Comparison of ENCODE assay signal across 14 mouse cellular contexts in the genomic region with DNA sequence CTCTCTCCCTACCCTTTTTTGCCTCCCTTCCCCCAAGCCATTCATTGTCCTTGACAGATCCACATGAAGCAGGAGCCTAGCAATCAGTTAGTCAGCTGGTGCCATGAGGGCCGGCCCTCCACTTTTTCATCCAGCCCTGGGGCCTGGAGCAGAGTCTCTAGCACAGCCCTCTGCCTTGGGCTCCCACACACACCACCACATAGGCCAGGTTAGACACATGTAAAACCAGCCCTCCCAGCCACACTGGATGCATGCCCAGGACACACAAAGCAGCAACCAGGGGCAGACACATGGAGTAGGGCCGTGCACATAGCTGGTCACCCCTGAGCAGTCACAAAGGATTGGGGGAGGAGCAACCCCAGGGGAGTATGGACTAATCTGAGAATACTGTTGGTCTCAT. TPM values are rescaled to one million over a fixed set of nuclear protein-coding genes. Genes with fewer than 3 reads are reported as not detected.
A peak's percentile ranks its signal among the peaks of the same experiment; 100 is the strongest.
DNase-seq lines count a peak whose midpoint lies in the region; ATAC-seq lines count a peak whose summit lies in the region.
"Had no signal": no experiment of that assay in that cellular context is flagged by ENCODE, and none has a peak within 500 bp of the region (broad histone marks: within the 10 kb centered on the region; RNA-seq: fewer than 3 reads in every experiment).

No protein-coding gene starts in this region.

- DNase-seq in midbrain, embryonic 11.5 days (ENCODE audit: low spot score, missing footprints): peak; percentile 84
- DNase-seq in midbrain, embryonic 14.5 days: no peak
- no peak for DNase-seq in embryonic facial prominence, embryonic 11.5 days (ENCODE audit: low spot score)
- DNase-seq in hindbrain, embryonic 14.5 days (ENCODE audit: low spot score): no peak
- DNase-seq in left cerebral cortex, adult 18-20 months (ENCODE audit: low spot score in 2 of 2): no peak
- no peak for DNase-seq in heart, adult 9 months (ENCODE audit: low spot score in 2 of 2)
- DNase-seq: left cerebral cortex, postnatal 4 days; liver, postnatal 0 days; right cerebral cortex, adult 18-20 months; thymus, postnatal 36 days had no signal

- H3K4me3 ChIP-seq in midbrain, embryonic 11.5 days (ENCODE audit: low read depth, low read length): no peak overlapping the region
- no peak overlapping the region for H3K4me3 ChIP-seq in midbrain, embryonic 14.5 days (replicated peaks; ENCODE audit: low read depth, low read length)
- no peak overlapping the region for H3K4me3 ChIP-seq in embryonic facial prominence, embryonic 11.5 days (ENCODE audit: low read depth, low read length)
- no peak overlapping the region for H3K4me3 ChIP-seq in hindbrain, embryonic 14.5 days (replicated peaks; ENCODE audit: low read length)
- no peak overlapping the region for H3K4me3 ChIP-seq in neural tube, embryonic 14.5 days (ENCODE audit: low read depth, low read length)

- no peaks in the 10 kb centered on the region for H3K9me3 ChIP-seq in midbrain, embryonic 11.5 days (ENCODE audit: control insufficient read depth, low read length)
- H3K9me3 ChIP-seq in midbrain, embryonic 14.5 days (ENCODE audit: control insufficient read depth, low read length): no peaks in the 10 kb centered on the region
- H3K9me3 ChIP-seq in embryonic facial prominence, embryonic 11.5 days (replicated peaks; ENCODE audit: control insufficient read depth, low read length): no peaks in the 10 kb centered on the region
- no peaks in the 10 kb centered on the region for H3K9me3 ChIP-seq in hindbrain, embryonic 14.5 days (ENCODE audit: control insufficient read depth, low read length)
- H3K9me3 ChIP-seq in neural tube, embryonic 14.5 days (ENCODE audit: control insufficient read depth, low read length): no peaks in the 10 kb centered on the region

- peaks cover 8% of the 10 kb centered on the region for H3K4me1 ChIP-seq in midbrain, embryonic 11.5 days (ENCODE audit: control insufficient read depth, insufficient read depth, low read length)
- H3K4me1 ChIP-seq in midbrain, embryonic 14.5 days (ENCODE audit: control insufficient read depth, insufficient read depth, low read length): 0 out of 2 replicates have a peak, but pooled peaks cover 8% of the 10 kb centered on the region
- H3K4me1 ChIP-seq in embryonic facial prominence, embryonic 11.5 days (ENCODE audit: control insufficient read depth, insufficient read depth, low read length): no peaks in the 10 kb centered on the region
- peaks cover 9% of the 10 kb centered on the region; the same call in 1 of the 2 replicates for H3K4me1 ChIP-seq in hindbrain, embryonic 14.5 days (replicated peaks; ENCODE audit: control insufficient read depth, insufficient read depth, low read length)
- H3K4me1 ChIP-seq in neural tube, embryonic 14.5 days (ENCODE audit: control insufficient read depth, insufficient read depth, low read length): peaks cover 9% of the 10 kb centered on the region; the same call in 1 of the 2 replicates

- 21% methylated on average over 2 of the region's 2 CpGs for WGBS in midbrain, embryonic 11.5 days
- 17% methylated on average over 2 of the region's 2 CpGs for WGBS in midbrain, embryonic 14.5 days
- 44% methylated on average over 2 of the region's 2 CpGs for WGBS in embryonic facial prominence, embryonic 11.5 days
- 11% methylated on average over 2 of the region's 2 CpGs for WGBS in hindbrain, embryonic 14.5 days
- 13% methylated on average over 2 of the region's 2 CpGs for WGBS in neural tube, embryonic 14.5 days

- H3K9ac ChIP-seq in midbrain, embryonic 11.5 days (ENCODE audit: low read length): 0 out of 2 replicates have a peak overlapping the region, but pooled peaks have one; percentile 36
- no peak overlapping the region for H3K9ac ChIP-seq in midbrain, embryonic 14.5 days (replicated peaks; ENCODE audit: low read length)
- H3K9ac ChIP-seq in embryonic facial prominence, embryonic 11.5 days (replicated peaks; ENCODE audit: low read length): no peak overlapping the region
- no peak overlapping the region for H3K9ac ChIP-seq in hindbrain, embryonic 14.5 days
- no peak overlapping the region for H3K9ac ChIP-seq in neural tube, embryonic 14.5 days (replicated peaks; ENCODE audit: low read depth, low read length)
- H3K9ac ChIP-seq: liver, postnatal 0 days had no signal

- no peaks in the 10 kb centered on the region for H3K36me3 ChIP-seq in midbrain, embryonic 11.5 days (ENCODE audit: control insufficient read depth, insufficient read depth, low read length)
- H3K36me3 ChIP-seq in midbrain, embryonic 14.5 days (ENCODE audit: control insufficient read depth, insufficient read depth, low read length): peaks cover 20% of the 10 kb centered on the region
- H3K36me3 ChIP-seq in embryonic facial prominence, embryonic 11.5 days (replicated peaks; ENCODE audit: control insufficient read depth, insufficient read depth, low read depth, low read length): no peaks in the 10 kb centered on the region
- peaks cover 42% of the 10 kb centered on the region for H3K36me3 ChIP-seq in hindbrain, embryonic 14.5 days (replicated peaks; ENCODE audit: control insufficient read depth, insufficient read depth)
- peaks cover 4% of the 10 kb centered on the region for H3K36me3 ChIP-seq in neural tube, embryonic 14.5 days (ENCODE audit: control insufficient read depth, insufficient read depth, low read length)

- no peaks in the 10 kb centered on the region for H3K27me3 ChIP-seq in midbrain, embryonic 11.5 days (ENCODE audit: control insufficient read depth, insufficient read depth, low read length)
- H3K27me3 ChIP-seq in midbrain, embryonic 14.5 days (ENCODE audit: control insufficient read depth, insufficient read depth, low read length): no peaks in the 10 kb centered on the region
- H3K27me3 ChIP-seq in embryonic facial prominence, embryonic 11.5 days (ENCODE audit: control insufficient read depth, insufficient read depth, low read length): no peaks in the 10 kb centered on the region
- no peaks in the 10 kb centered on the region for H3K27me3 ChIP-seq in hindbrain, embryonic 14.5 days (ENCODE audit: control insufficient read depth, insufficient read depth, low read length)
- no peaks in the 10 kb centered on the region for H3K27me3 ChIP-seq in neural tube, embryonic 14.5 days (ENCODE audit: control insufficient read depth, insufficient read depth, low read length)

- ATAC-seq in midbrain, embryonic 11.5 days (ENCODE audit: low FRiP score): peak; percentile 54; the same call in 1 of the 2 replicates
- no peak; the same call in 1 of the 2 replicates for ATAC-seq in midbrain, embryonic 14.5 days (ENCODE audit: low FRiP score, low TSS enrichment)
- peak; percentile 62; the same call in 1 of the 2 replicates for ATAC-seq in embryonic facial prominence, embryonic 11.5 days (replicated peaks; ENCODE audit: insufficient number of reproducible peaks, low FRiP score, low TSS enrichment, low read depth)
- ATAC-seq in hindbrain, embryonic 14.5 days (ENCODE audit: low FRiP score): peak; percentile 62; the same call in 1 of the 2 replicates
- ATAC-seq in neural tube, embryonic 14.5 days (ENCODE audit: low read depth): peak; percentile 63; the same call in 1 of the 2 replicates
- no peak for ATAC-seq in monocyte, adult 5-6 weeks (replicated peaks; ENCODE audit: insufficient number of reproducible peaks, low FRiP score, low TSS enrichment, poor library complexity, severe bottlenecking)
- ATAC-seq: liver, postnatal 0 days; Patski had no signal

- no peak overlapping the region for H3K27ac ChIP-seq in midbrain, embryonic 11.5 days (ENCODE audit: low read depth, low read length)
- H3K27ac ChIP-seq in midbrain, embryonic 14.5 days (replicated peaks; ENCODE audit: low read depth, low read length): no peak overlapping the region
- no peak overlapping the region for H3K27ac ChIP-seq in embryonic facial prominence, embryonic 11.5 days (replicated peaks; ENCODE audit: low read depth, low read length)
- H3K27ac ChIP-seq in hindbrain, embryonic 14.5 days: peak overlapping the region; percentile 53; the same call in 1 of the 2 replicates
- H3K27ac ChIP-seq in neural tube, embryonic 14.5 days (ENCODE audit: low read depth, low read length): peak overlapping the region; percentile 45

- H3K4me2 ChIP-seq in midbrain, embryonic 11.5 days: no peak overlapping the region
- no peak overlapping the region for H3K4me2 ChIP-seq in midbrain, embryonic 14.5 days (ENCODE audit: low read length)
- no peak overlapping the region for H3K4me2 ChIP-seq in embryonic facial prominence, embryonic 11.5 days (ENCODE audit: low read depth, low read length)
- no peak overlapping the region for H3K4me2 ChIP-seq in hindbrain, embryonic 14.5 days (replicated peaks)
- H3K4me2 ChIP-seq in neural tube, embryonic 14.5 days (ENCODE audit: low read depth, low read length): no peak overlapping the region

RNA-seq across cellular contexts. Expression of a gene that starts 32.9 kb away (rescaled TPM):
- 8.7 and 8.8 TPM in 2 replicates for polyA plus RNA-seq in midbrain, embryonic 11.5 days (2014; fragmentation: Nextera tagmentation; extraction: Ambion mirVana)
- 52.0 and 52.4 TPM in 2 replicates for polyA plus RNA-seq in midbrain, embryonic 14.5 days (2014; fragmentation: Nextera tagmentation; extraction: Ambion mirVana)
- 1.5 and 2.0 TPM in 2 replicates for polyA plus RNA-seq in embryonic facial prominence, embryonic 11.5 days (2014; fragmentation: Nextera tagmentation; extraction: Ambion mirVana)
- polyA plus RNA-seq in hindbrain, embryonic 14.5 days (2014; fragmentation: Nextera tagmentation; extraction: Ambion mirVana): 54.2 and 55.9 TPM in 2 replicates
- polyA plus RNA-seq in neural tube, embryonic 14.5 days (2014; fragmentation: Nextera tagmentation; extraction: Ambion mirVana): 56.7 and 60.6 TPM in 2 replicates
- 100 to 1,000 TPM; 264 to 274 TPM for total RNA-seq in left cerebral cortex, adult 18-20 months (2021)
- not detected in 3 replicates for total RNA-seq in monocyte, adult 5-6 weeks (2017)
- polyA plus RNA-seq: liver, postnatal 0 days had no signal

RNA-seq across cellular contexts. Expression of a gene that starts 54.7 kb away (rescaled TPM):
- polyA plus RNA-seq in midbrain, embryonic 11.5 days (2014; fragmentation: Nextera tagmentation; extraction: Ambion mirVana): 0.87 and 0.94 TPM in 2 replicates
- polyA plus RNA-seq in midbrain, embryonic 14.5 days (2014; fragmentation: Nextera tagmentation; extraction: Ambion mirVana): 12.7 and 14.1 TPM in 2 replicates
- 0.25 and 0.42 TPM in 2 replicates for polyA plus RNA-seq in embryonic facial prominence, embryonic 11.5 days (2014; fragmentation: Nextera tagmentation; extraction: Ambion mirVana)
- 21.1 and 22.3 TPM in 2 replicates for polyA plus RNA-seq in hindbrain, embryonic 14.5 days (2014; fragmentation: Nextera tagmentation; extraction: Ambion mirVana)
- 17.5 and 24.4 TPM in 2 replicates for polyA plus RNA-seq in neural tube, embryonic 14.5 days (2014; fragmentation: Nextera tagmentation; extraction: Ambion mirVana)
- 1,000 to 10,000 TPM; 1,361 to 1,429 TPM for total RNA-seq in left cerebral cortex, adult 18-20 months (2021)
- total RNA-seq in monocyte, adult 5-6 weeks (2017): not detected in 3 replicates
- polyA plus RNA-seq: liver, postnatal 0 days; Patski had no signal

RNA-seq across cellular contexts. Expression of a gene that starts 58.8 kb away (rescaled TPM):
- polyA plus RNA-seq in midbrain, embryonic 11.5 days (2014; fragmentation: Nextera tagmentation; extraction: Ambion mirVana): 41.2 and 44.2 TPM in 2 replicates
- 50.8 and 52.6 TPM in 2 replicates for polyA plus RNA-seq in midbrain, embryonic 14.5 days (2014; fragmentation: Nextera tagmentation; extraction: Ambion mirVana)
- polyA plus RNA-seq in embryonic facial prominence, embryonic 11.5 days (2014; fragmentation: Nextera tagmentation; extraction: Ambion mirVana): 7.4 and 10.8 TPM in 2 replicates
- polyA plus RNA-seq in hindbrain, embryonic 14.5 days (2014; fragmentation: Nextera tagmentation; extraction: Ambion mirVana): 50.6 and 59.1 TPM in 2 replicates
- polyA plus RNA-seq in neural tube, embryonic 14.5 days (2014; fragmentation: Nextera tagmentation; extraction: Ambion mirVana): 62.4 and 62.8 TPM in 2 replicates
- total RNA-seq in left cerebral cortex, adult 18-20 months (2021): 10 to 100 TPM; 36.5 to 41.2 TPM
- not detected in 3 replicates for total RNA-seq in monocyte, adult 5-6 weeks (2017)
- total RNA-seq: heart, adult 8-10 months had no signal

Comparison
In these comparisons a context has a peak if more than half of its experiments do, and no peak if none do; other contexts are left out.
1. ATAC-seq: peak in midbrain, embryonic 11.5 days (single experiment), embryonic facial prominence, embryonic 11.5 days (single experiment), hindbrain, embryonic 14.5 days (single experiment) and neural tube, embryonic 14.5 days (single experiment); none in midbrain, embryonic 14.5 days (single experiment) and monocyte, adult 5-6 weeks (single experiment).
2. H3K27ac ChIP-seq: peak in hindbrain, embryonic 14.5 days (single experiment) and neural tube, embryonic 14.5 days (single experiment); none in midbrain, embryonic 11.5 days (single experiment), midbrain, embryonic 14.5 days (single experiment) and embryonic facial prominence, embryonic 11.5 days (single experiment).